Mouse (Mus musculus): ENCODE data around the gene Plekha8.

DNA sequence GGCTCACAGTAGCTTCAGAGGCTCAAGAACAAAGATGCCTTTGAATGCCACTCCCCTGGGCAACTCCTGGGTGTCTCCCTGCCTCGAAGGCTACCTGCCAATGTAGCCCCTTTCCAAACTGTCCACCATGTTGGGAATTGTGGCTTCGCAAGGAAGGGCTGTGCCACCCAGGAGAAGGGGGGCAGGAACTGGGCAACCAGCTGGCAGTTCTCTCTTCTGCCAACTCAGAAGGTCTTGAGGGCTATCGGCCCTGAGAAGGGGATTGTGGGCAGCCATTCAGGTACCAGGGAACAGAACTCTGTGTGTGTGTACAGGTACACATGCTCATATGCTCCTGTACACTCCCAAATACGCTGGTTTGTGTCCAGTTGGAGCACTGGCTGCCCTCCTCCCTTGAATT lies 89.2 kb downstream of the Plekha8 start:
- TF ChIP-seq CTCF (IDR thresholded peaks at IDR 0.05; ENCODE audit: low read depth, low read length) (no peak), POLR2A (IDR thresholded peaks at IDR 0.05; ENCODE audit: borderline replicate concordance, low read depth, low read length) (no peak)
